Mouse (Mus musculus) G1E (cell line): ENCODE measurements around the gene Timp1.

Source experiments
- CTCF ChIP-seq: IDR thresholded peaks from 2 replicates; pipeline ENCODE4 v1.5.1; 2012; ENCODE audit warnings: low read depth, low read length, inconsistent platforms, mixed read lengths
- GATA1 ChIP-seq: IDR thresholded peaks from 2 replicates; pipeline ENCODE4 v1.6.1; 2012; ENCODE audit warnings: borderline replicate concordance, low read length, inconsistent platforms, mixed read lengths

GRCm38 (mm10) chrX:20920249-20920843 lies 50.4 kb downstream of the Timp1 start:
- TF ChIP-seq CTCF = no peak
- no peak for TF ChIP-seq GATA1
